1 mouse cellular context compared by ENCODE assay signal in genomic region chr4:117124218-117124517, GRCm38 (mm10).
TF ChIP-seq lines count a peak whose summit lies in the region.

No protein-coding gene starts in this region.

TF ChIP-seq in MEL, 35 proteins besides CTCF, POLR2A, EP300 and RAD21:
- no peak for TF ChIP-seq MYB (IDR thresholded peaks at IDR 0.05; ENCODE audit: low read depth, low read length)
- TF ChIP-seq ELF1 (IDR thresholded peaks at IDR 0.05; ENCODE audit: low read depth, low read length), result no peak
- no peak for TF ChIP-seq ZNF384 (IDR thresholded peaks at IDR 0.05; ENCODE audit: low read depth, low read length)
- no peak for TF ChIP-seq CHD1 (IDR thresholded peaks at IDR 0.05; ENCODE audit: low read depth, low read length)
- TF ChIP-seq MAFK (IDR thresholded peaks at IDR 0.05; ENCODE audit: borderline replicate concordance, low read depth, low read length), result peak; percentile 98; the same call in 1 of the 2 replicates
- TF ChIP-seq MYC (IDR thresholded peaks at IDR 0.05; ENCODE audit: low read depth, low read length), result no peak
